Mouse (Mus musculus): ENCODE data around the gene Tmem266. TPM values are rescaled to one million over a fixed set of nuclear protein-coding genes. Genes with fewer than 3 reads are reported as not detected.

The Tmem266 gene
- polyA plus RNA-seq, 1 experiment from 2014 or later, result 0.17 TPM

DNA sequence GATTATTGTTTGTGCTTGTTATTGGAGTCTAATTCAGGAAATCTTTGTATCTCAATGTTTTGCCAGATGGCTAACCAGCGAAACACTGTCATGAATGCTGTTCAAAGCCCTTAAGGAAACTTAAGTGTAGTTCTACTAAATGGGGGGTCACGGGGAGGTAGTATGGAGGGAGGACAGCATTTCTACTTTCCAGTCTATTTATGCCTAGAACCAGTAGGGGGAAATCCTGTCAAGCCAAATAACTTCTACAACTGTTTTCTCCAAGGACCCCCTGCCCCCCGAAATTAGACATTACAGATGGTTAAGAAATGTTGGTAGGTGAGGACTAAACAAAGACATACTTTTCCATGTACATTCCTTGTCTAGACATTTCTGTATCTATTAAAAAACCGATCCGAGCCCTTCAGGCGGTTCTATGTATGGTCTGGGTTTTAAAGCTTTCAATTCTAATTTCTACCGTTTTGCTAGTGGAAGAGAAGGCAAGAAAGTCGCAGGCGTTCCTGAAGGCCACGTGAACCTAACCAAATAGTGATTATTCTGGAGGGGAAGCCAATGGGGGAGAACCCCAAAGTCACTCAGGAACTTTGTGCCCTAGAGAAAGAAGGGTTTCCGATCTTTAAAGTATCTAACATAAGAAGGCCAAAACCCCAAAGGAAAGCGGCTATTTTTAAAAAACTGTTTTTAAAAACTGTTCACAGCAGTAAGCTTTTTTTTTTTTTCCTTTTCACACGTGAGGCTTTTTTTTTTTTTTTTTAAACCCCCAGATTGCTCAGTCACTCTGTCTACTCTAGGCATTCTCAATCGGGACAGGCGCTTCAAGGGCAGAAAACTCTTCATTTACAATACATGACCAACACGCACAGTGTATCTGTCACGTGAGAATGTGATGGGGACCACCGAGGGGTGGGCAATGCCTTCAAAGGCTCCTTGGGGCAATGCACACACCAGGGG, 874 bp upstream of the Tmem266 start:
- Histone ChIP-seq H3K27me3 (ENCODE audit: control insufficient read depth, insufficient read depth, low read length) (peaks cover 18% of the 10 kb centered on the region), H3K27ac (replicated peaks; ENCODE audit: low read depth, low read length) (no peak overlapping the region), H3K36me3 (ENCODE audit: control insufficient read depth, insufficient read depth, low read length) (no peaks in the 10 kb centered on the region), H3K9ac (ENCODE audit: low read length) (peak overlapping the region; percentile 62), H3K4me3 (ENCODE audit: low read depth, low read length) (peak overlapping the region; percentile 46), H3K4me2 (ENCODE audit: low read depth, severe bottlenecking) (peak overlapping the region; percentile 83), H3K9me3 (ENCODE audit: control insufficient read depth, low read length) (no peaks in the 10 kb centered on the region), H3K4me1 (ENCODE audit: control insufficient read depth, insufficient read depth, low read length) (no peaks in the 10 kb centered on the region)
- no peak for ATAC-seq (ENCODE audit: insufficient number of reproducible peaks, low FRiP score, low TSS enrichment, low read depth)
- 16% methylated on average over 18 of the region's 18 CpGs for WGBS
- DNase-seq (ENCODE audit: low spot score), result peak; percentile 23

DNA sequence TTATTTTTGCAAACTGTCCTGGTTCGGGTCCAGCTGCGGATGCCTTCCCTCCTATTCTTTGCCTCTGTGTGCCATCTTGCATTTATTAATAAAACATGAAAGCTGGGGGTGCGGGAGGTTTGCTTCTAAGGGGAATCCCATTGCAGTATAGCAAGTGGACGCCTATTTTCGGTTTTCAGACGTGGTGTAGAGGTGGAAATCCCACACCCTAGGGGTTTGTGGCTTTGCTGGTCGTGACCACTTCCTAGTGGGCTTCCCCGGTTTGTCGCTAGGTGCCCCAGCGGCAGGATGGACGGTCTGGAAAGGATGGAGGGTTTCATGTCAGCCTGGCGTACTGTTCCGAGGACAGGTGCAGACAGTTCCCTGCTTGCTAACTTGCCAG, 512 bp downstream of the Tmem266 start:
- no peaks in the 10 kb centered on the region for H3K4me1 ChIP-seq (ENCODE audit: control insufficient read depth, insufficient read depth, low read length)
- H3K9ac ChIP-seq (ENCODE audit: low read length), result peak overlapping the region; percentile 62; the same call in 1 of the 2 replicates
- WGBS, result under 1% methylated on average over 13 of the region's 13 CpGs
- peak overlapping the region; percentile 83 for H3K4me2 ChIP-seq (ENCODE audit: low read depth, severe bottlenecking)
- DNase-seq (ENCODE audit: low spot score) (peak; percentile 51), ATAC-seq (ENCODE audit: insufficient number of reproducible peaks, low FRiP score, low TSS enrichment, low read depth) (no peak; the same call in 1 of the 2 replicates)
- no peaks in the 10 kb centered on the region for H3K9me3 ChIP-seq (ENCODE audit: control insufficient read depth, low read length)
- peaks cover 18% of the 10 kb centered on the region for H3K27me3 ChIP-seq (ENCODE audit: control insufficient read depth, insufficient read depth, low read length)
- peak overlapping the region; percentile 46 for H3K4me3 ChIP-seq (ENCODE audit: low read depth, low read length)
- H3K27ac ChIP-seq (replicated peaks; ENCODE audit: low read depth, low read length), result no peak overlapping the region
- H3K36me3 ChIP-seq (ENCODE audit: control insufficient read depth, insufficient read depth, low read length), result no peaks in the 10 kb centered on the region

DNA sequence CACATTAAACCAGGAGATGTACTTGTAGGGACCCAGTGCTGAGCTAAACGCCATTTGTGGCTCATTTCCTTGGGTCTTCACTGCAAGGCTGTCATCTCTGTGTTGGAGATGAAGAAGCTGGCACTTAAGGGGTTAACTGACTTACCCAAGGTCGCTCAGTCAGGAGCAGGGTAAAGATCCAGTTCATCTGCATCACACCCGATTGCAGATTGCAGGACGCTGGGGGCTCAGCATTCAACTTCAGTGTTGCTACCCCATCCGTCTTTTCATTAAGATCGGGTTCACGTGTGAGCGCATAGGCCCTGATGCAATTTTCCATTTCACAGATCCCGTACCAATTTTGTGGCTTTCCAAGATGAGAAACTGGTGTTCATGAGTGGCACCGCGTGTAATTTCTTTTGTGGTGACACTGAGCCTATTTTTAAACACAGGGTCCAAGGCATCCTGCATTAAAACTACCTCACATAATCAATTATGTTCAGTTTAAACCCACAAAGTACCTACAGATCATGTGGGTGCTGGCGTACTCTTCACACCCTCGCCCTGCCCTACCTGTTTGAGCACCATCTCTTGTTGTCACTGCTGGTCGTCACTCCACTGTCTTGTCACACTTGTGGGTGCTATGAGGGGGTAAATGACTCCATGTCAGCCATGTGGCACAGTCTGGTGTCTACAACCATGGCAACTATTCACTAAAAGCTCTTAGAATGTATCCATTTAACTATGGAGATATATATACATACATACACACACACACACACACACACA, 1.6 kb downstream of the Tmem266 start:
- H3K4me1 ChIP-seq (ENCODE audit: control insufficient read depth, insufficient read depth, low read length), result no peaks in the 10 kb centered on the region
- no peaks in the 10 kb centered on the region for H3K36me3 ChIP-seq (ENCODE audit: control insufficient read depth, insufficient read depth, low read length)
- 19% methylated on average over 14 of the region's 14 CpGs for WGBS
- H3K27ac ChIP-seq (replicated peaks; ENCODE audit: low read depth, low read length), result no peak overlapping the region
- H3K4me3 ChIP-seq (ENCODE audit: low read depth, low read length), result no peak overlapping the region
- H3K9me3 ChIP-seq (ENCODE audit: control insufficient read depth, low read length), result no peaks in the 10 kb centered on the region
- H3K4me2 ChIP-seq (ENCODE audit: low read depth, severe bottlenecking), result no peak overlapping the region
- no peak for ATAC-seq (ENCODE audit: insufficient number of reproducible peaks, low FRiP score, low TSS enrichment, low read depth)
- peaks cover 18% of the 10 kb centered on the region for H3K27me3 ChIP-seq (ENCODE audit: control insufficient read depth, insufficient read depth, low read length)
- H3K9ac ChIP-seq (ENCODE audit: low read length), result no peak overlapping the region
- peak; percentile 22 for DNase-seq (ENCODE audit: low spot score)

DNA sequence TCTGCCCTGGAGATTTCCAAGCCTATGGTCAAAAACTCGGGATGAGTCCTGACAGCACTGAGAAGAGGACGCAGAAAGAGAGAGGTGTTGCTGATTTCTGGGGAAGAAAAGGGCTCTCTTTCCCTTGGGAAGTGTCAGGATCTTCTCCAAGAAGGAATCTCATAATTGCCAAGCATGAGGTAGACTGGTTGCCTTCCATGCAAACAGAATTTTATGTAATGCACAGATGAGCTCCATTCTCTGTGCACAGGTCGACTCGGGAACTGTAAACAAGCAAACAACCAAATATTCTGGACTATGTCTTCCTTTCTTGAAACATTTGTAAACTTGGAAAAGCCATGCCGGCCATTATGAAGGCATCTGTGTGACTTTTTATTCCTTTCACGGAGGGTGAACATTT, 2.7 kb downstream of the Tmem266 start:
- Histone ChIP-seq H3K9ac (ENCODE audit: low read length) (no peak overlapping the region), H3K4me3 (ENCODE audit: low read depth, low read length) (no peak overlapping the region), H3K4me2 (ENCODE audit: low read depth, severe bottlenecking) (no peak overlapping the region), H3K9me3 (ENCODE audit: control insufficient read depth, low read length) (no peaks in the 10 kb centered on the region), H3K27me3 (ENCODE audit: control insufficient read depth, insufficient read depth, low read length) (peaks cover 17% of the 10 kb centered on the region), H3K4me1 (ENCODE audit: control insufficient read depth, insufficient read depth, low read length) (no peaks in the 10 kb centered on the region), H3K27ac (replicated peaks; ENCODE audit: low read depth, low read length) (no peak overlapping the region), H3K36me3 (ENCODE audit: control insufficient read depth, insufficient read depth, low read length) (no peaks in the 10 kb centered on the region)
- no peak for DNase-seq (ENCODE audit: low spot score)
- 80% methylated on average over 6 of the region's 6 CpGs for WGBS
- no peak for ATAC-seq (ENCODE audit: insufficient number of reproducible peaks, low FRiP score, low TSS enrichment, low read depth)

DNA sequence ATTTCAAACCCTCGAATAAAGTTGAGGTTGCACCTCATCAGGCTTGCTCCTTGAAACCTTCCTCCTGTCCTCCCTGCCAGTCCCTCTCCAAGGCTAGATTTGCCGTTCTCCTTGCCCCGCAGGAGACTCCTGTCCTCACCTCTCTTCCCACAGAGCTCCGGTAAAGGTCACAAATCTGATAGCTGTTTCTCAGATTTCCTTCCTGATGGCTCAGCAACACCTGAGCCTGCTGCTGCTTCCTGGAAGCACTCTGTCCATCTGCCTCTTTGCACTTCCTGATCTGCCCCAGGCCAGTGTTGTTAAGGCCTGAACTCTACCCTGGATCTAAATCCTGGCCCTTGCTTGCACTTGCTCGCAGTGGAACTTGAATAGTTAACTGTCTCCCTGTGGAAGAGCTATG, 5.8 kb downstream of the Tmem266 start:
- H3K36me3 ChIP-seq (ENCODE audit: control insufficient read depth, insufficient read depth, low read length), result no peaks in the 10 kb centered on the region
- no peak overlapping the region for H3K27ac ChIP-seq (replicated peaks; ENCODE audit: low read depth, low read length)
- H3K9me3 ChIP-seq (ENCODE audit: control insufficient read depth, low read length), result no peaks in the 10 kb centered on the region
- DNase-seq (ENCODE audit: low spot score) (no peak), ATAC-seq (ENCODE audit: insufficient number of reproducible peaks, low FRiP score, low TSS enrichment, low read depth) (no peak)
- H3K4me2 ChIP-seq (ENCODE audit: low read depth, severe bottlenecking), result no peak overlapping the region
- peaks cover 11% of the 10 kb centered on the region for H3K27me3 ChIP-seq (ENCODE audit: control insufficient read depth, insufficient read depth, low read length)
- H3K4me1 ChIP-seq (ENCODE audit: control insufficient read depth, insufficient read depth, low read length), result no peaks in the 10 kb centered on the region
- 35% methylated on average over 5 of the region's 5 CpGs for WGBS
- H3K4me3 ChIP-seq (ENCODE audit: low read depth, low read length), result no peak overlapping the region
- H3K9ac ChIP-seq (ENCODE audit: low read length), result no peak overlapping the region

DNA sequence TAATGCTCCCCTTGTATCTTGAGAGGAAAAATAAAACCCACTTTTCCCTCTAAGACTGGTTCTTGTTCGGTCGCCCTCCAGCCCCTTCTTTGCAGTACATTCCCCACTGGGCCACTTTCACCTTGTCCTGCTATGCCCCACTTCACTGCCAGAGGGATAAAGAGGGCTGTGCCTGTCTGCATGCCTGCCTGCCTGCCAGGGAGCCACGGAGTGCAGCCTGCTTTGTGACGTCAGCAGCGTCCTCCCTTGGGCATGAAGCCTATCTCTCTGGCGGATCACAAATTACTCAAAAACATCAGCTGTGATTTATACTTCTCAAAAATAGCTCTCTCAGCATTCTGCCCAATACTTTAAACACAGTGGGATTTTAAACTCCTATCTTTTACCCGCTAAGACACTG, 6.2 kb downstream of the Tmem266 start:
- H3K4me1 ChIP-seq (ENCODE audit: control insufficient read depth, insufficient read depth, low read length), result no peaks in the 10 kb centered on the region
- WGBS, result 40% methylated on average over 7 of the region's 7 CpGs
- no peaks in the 10 kb centered on the region for H3K9me3 ChIP-seq (ENCODE audit: control insufficient read depth, low read length)
- no peak overlapping the region for H3K27ac ChIP-seq (replicated peaks; ENCODE audit: low read depth, low read length)
- ATAC-seq (ENCODE audit: insufficient number of reproducible peaks, low FRiP score, low TSS enrichment, low read depth) (no peak), DNase-seq (ENCODE audit: low spot score) (no peak)
- H3K27me3 ChIP-seq (ENCODE audit: control insufficient read depth, insufficient read depth, low read length), result peaks cover 9% of the 10 kb centered on the region
- H3K9ac ChIP-seq (ENCODE audit: low read length), result no peak overlapping the region
- no peak overlapping the region for H3K4me3 ChIP-seq (ENCODE audit: low read depth, low read length)
- no peak overlapping the region for H3K4me2 ChIP-seq (ENCODE audit: low read depth, severe bottlenecking)
- no peaks in the 10 kb centered on the region for H3K36me3 ChIP-seq (ENCODE audit: control insufficient read depth, insufficient read depth, low read length)

DNA sequence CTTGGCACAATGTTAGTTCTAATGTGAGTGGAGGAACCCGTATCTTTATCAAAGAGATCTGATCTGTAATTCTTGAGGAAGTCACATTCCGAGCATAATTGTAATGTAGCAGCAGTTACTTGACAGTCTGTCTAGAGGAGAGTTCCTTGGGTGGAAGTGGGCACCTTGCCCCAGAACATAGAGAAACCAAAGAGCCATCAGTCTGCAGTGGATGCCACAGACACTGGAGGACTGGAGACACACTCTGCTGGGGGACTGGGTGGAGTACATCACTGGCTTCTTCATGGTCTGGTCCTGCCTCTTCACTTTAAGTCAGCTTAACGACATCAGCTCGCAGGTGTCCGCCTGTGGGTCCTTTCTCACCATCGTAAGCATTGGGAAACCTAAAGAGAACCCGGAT, 17.5 kb downstream of the Tmem266 start:
- WGBS, result 85% methylated on average over 7 of the region's 7 CpGs

DNA sequence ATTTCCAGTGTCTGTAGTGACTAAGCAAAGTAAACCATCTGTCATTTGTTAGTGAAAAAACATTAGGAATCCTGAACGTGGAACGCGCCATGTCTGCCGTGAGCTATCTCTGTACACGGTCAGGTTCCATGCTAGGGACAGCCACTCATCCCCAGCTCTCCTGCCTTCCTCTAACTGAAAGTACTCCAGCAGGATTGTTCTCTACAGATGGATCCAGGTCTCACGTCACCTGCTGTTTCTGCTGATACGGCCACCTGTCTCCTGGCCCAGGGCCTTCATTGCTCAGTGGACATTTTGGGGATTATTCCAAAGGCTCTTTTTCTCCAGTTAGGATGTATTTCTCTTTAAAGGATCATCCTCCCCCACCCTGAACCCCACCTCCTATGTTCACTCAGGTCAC, 18.6 kb downstream of the Tmem266 start:
- no peak overlapping the region for H3K27ac ChIP-seq (replicated peaks; ENCODE audit: low read depth, low read length)
- no peaks in the 10 kb centered on the region for H3K9me3 ChIP-seq (ENCODE audit: control insufficient read depth, low read length)
- H3K36me3 ChIP-seq (ENCODE audit: control insufficient read depth, insufficient read depth, low read length), result no peaks in the 10 kb centered on the region
- ATAC-seq (ENCODE audit: insufficient number of reproducible peaks, low FRiP score, low TSS enrichment, low read depth) (no peak), DNase-seq (ENCODE audit: low spot score) (no peak)
- no peak overlapping the region for H3K4me3 ChIP-seq (ENCODE audit: low read depth, low read length)
- H3K27me3 ChIP-seq (ENCODE audit: control insufficient read depth, insufficient read depth, low read length), result no peaks in the 10 kb centered on the region
- no peak overlapping the region for H3K9ac ChIP-seq (ENCODE audit: low read length)
- 87% methylated on average over 7 of the region's 7 CpGs for WGBS
- no peaks in the 10 kb centered on the region for H3K4me1 ChIP-seq (ENCODE audit: control insufficient read depth, insufficient read depth, low read length)
- H3K4me2 ChIP-seq (ENCODE audit: low read depth, severe bottlenecking), result no peak overlapping the region

More for the DNA sequence above, 17.5 kb downstream of the Tmem266 start:
- H3K4me3 ChIP-seq (ENCODE audit: low read depth, low read length), result no peak overlapping the region
- ATAC-seq (ENCODE audit: insufficient number of reproducible peaks, low FRiP score, low TSS enrichment, low read depth) (no peak), DNase-seq (ENCODE audit: low spot score) (no peak)
- H3K27me3 ChIP-seq (ENCODE audit: control insufficient read depth, insufficient read depth, low read length), result no peaks in the 10 kb centered on the region
- no peak overlapping the region for H3K27ac ChIP-seq (replicated peaks; ENCODE audit: low read depth, low read length)
- H3K9me3 ChIP-seq (ENCODE audit: control insufficient read depth, low read length), result no peaks in the 10 kb centered on the region
- H3K36me3 ChIP-seq (ENCODE audit: control insufficient read depth, insufficient read depth, low read length), result no peaks in the 10 kb centered on the region
- H3K9ac ChIP-seq (ENCODE audit: low read length), result no peak overlapping the region
- no peak overlapping the region for H3K4me2 ChIP-seq (ENCODE audit: low read depth, severe bottlenecking)
- H3K4me1 ChIP-seq (ENCODE audit: control insufficient read depth, insufficient read depth, low read length), result no peaks in the 10 kb centered on the region

All from limb, embryonic 11.5 days (tissue).